Mouse (Mus musculus): Measurements from ENCODE around the gene Fgfr2.

DNA sequence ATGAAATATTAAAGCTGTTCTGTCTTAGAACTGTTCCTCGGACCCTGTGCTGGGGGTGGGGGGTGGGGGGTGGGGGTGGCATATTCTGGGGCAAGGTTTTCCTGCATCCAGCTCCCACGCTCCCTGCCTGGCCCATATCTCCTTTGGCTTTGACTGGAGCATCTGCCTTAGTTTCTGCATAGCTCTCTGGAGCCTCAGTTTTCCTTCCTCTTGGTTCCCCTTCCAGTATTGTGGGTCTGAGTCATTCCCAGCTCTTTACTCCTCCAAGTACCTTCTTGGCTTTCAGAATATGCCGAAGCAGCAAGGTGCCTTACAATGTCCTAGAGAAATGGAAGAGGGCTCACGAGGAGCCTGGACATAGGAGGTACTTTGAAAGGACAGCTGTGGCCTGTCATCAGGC lies 2312.9 kb downstream of the Fgfr2 start:
- TF ChIP-seq POLR2A (IDR thresholded peaks at IDR 0.05; ENCODE audit: borderline replicate concordance, extremely low read depth, insufficient read depth, insufficient read length, poor library complexity, severe bottlenecking) (no peak), CTCF (IDR thresholded peaks at IDR 0.05; ENCODE audit: borderline replicate concordance, extremely low read depth, insufficient read depth, insufficient read length) (no peak)

All from brain, embryonic 14.5 days (tissue).